Mouse (Mus musculus): ENCODE data around the gene Cpsf4l. TPM values are rescaled to one million over a fixed set of nuclear protein-coding genes. Genes with fewer than 3 reads are reported as not detected.
"Not testable (repeated sequence)": the region's sequence is repeated elsewhere in the genome, so short reads cannot be mapped to it uniquely, and the experiment has no call there.

Cpsf4l gene
- polyA plus RNA-seq, 1 experiment = not detected

DNA sequence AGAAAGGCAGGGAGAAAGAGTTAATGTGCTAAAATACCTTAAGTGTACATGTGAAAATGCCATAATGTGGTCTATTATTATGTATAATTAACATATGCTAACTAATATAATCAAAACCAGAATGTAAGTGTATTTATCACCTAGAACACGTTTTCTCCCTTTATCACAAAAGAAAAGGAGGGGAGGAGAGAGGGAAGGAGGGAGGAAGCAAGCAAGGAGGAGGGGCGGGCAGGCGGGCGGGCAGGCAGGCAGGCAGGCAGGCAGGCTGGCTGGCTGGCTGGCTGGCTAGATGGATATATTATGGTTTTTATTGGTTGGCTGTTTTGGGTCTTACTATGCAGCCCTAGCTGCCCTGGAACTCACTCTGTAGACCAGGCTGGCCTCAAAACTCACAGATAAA is 40.1 kb downstream of the Cpsf4l start:
- Histone ChIP-seq H3K9me3 (no peaks in the 10 kb centered on the region), H3K36me3 (replicated peaks; ENCODE audit: low read length) (peaks cover 90% of the 10 kb centered on the region), H3K4me3 (replicated peaks) (no peak overlapping the region), H3K27me3 (replicated peaks) (no peaks in the 10 kb centered on the region), H3K4me1 (peaks cover 60% of the 10 kb centered on the region)
- TF ChIP-seq GATA1 (IDR thresholded peaks at IDR 0.05; ENCODE audit: borderline replicate concordance, low read length) (no peak), FLI1 (IDR thresholded peaks at IDR 0.05; ENCODE audit: low read length) (no peak)

GRCm38 (mm10) chr11:113668857-113669256 is 41.0 kb downstream of the Cpsf4l start:
- no peaks in the 10 kb centered on the region for H3K27me3 ChIP-seq (replicated peaks)
- H3K36me3 ChIP-seq (replicated peaks; ENCODE audit: low read length) = peaks cover 90% of the 10 kb centered on the region
- peaks cover 63% of the 10 kb centered on the region for H3K4me1 ChIP-seq
- H3K9me3 ChIP-seq = no peaks in the 10 kb centered on the region
- H3K4me3 ChIP-seq (replicated peaks) = no peak overlapping the region
- TF ChIP-seq GATA1 (IDR thresholded peaks at IDR 0.05; ENCODE audit: borderline replicate concordance, low read length) (no peak), FLI1 (IDR thresholded peaks at IDR 0.05; ENCODE audit: low read length) (no peak)

- no peaks in the 10 kb centered on the region for H3K27me3 ChIP-seq (replicated peaks)
- H3K9me3 ChIP-seq = no peaks in the 10 kb centered on the region
- peaks cover 89% of the 10 kb centered on the region for H3K36me3 ChIP-seq (replicated peaks; ENCODE audit: low read length)
- H3K4me1 ChIP-seq = peaks cover 58% of the 10 kb centered on the region
- peak overlapping the region; percentile 12 for H3K4me3 ChIP-seq (replicated peaks)
- no peak for TF ChIP-seq GATA1 (IDR thresholded peaks at IDR 0.05; ENCODE audit: borderline replicate concordance, low read length)
- no peak for TF ChIP-seq FLI1 (IDR thresholded peaks at IDR 0.05; ENCODE audit: low read length)
Observed at GRCm38 (mm10) chr11:113667704-113668103, 42.1 kb downstream of the Cpsf4l start.

- no peaks in the 10 kb centered on the region for H3K27me3 ChIP-seq (replicated peaks)
- H3K9me3 ChIP-seq = no peaks in the 10 kb centered on the region
- peaks cover 89% of the 10 kb centered on the region for H3K36me3 ChIP-seq (replicated peaks; ENCODE audit: low read length)
- H3K4me3 ChIP-seq (replicated peaks) = peak overlapping the region; percentile 50
- H3K4me1 ChIP-seq = peaks cover 59% of the 10 kb centered on the region
- TF ChIP-seq GATA1 (IDR thresholded peaks at IDR 0.05; ENCODE audit: borderline replicate concordance, low read length) = no peak
- TF ChIP-seq FLI1 (IDR thresholded peaks at IDR 0.05; ENCODE audit: low read length) = no peak
Observed at GRCm38 (mm10) chr11:113667122-113667521, 42.7 kb downstream of the Cpsf4l start.

- Histone ChIP-seq H3K4me3 (replicated peaks) (peak overlapping the region; percentile 64), H3K27me3 (replicated peaks) (no peaks in the 10 kb centered on the region), H3K9me3 (no peaks in the 10 kb centered on the region), H3K36me3 (replicated peaks; ENCODE audit: low read length) (peaks cover 89% of the 10 kb centered on the region), H3K4me1 (peaks cover 62% of the 10 kb centered on the region)
- TF ChIP-seq FLI1 (IDR thresholded peaks at IDR 0.05; ENCODE audit: low read length) (no peak), GATA1 (IDR thresholded peaks at IDR 0.05; ENCODE audit: borderline replicate concordance, low read length) (no peak)
Observed at GRCm38 (mm10) chr11:113666648-113667047, 43.2 kb downstream of the Cpsf4l start.

DNA sequence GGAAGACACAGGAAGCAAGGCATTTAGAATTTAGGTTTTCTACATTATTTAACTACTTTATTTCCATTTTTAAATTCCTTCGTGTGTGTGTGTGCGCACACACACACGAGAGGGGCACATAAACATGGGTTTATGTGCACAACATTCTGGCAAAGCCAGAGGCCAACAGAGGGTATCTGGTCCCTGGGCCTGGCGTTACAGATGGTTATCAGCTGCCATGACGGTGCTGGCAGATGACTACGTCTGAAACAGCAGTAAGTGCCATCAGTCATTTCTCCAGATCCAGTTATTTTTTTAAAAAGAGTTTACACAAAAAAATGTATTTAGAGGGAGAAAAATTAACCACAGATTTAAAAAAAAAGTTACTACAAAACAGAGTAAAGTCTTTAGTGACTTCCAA is 43.6 kb downstream of the Cpsf4l start:
- no peaks in the 10 kb centered on the region for H3K9me3 ChIP-seq
- TF ChIP-seq GATA1 (IDR thresholded peaks at IDR 0.05; ENCODE audit: borderline replicate concordance, low read length) (no peak), FLI1 (IDR thresholded peaks at IDR 0.05; ENCODE audit: low read length) (no peak)
- no peaks in the 10 kb centered on the region for H3K27me3 ChIP-seq (replicated peaks)
- H3K4me3 ChIP-seq (replicated peaks) = no peak overlapping the region
- H3K36me3 ChIP-seq (replicated peaks; ENCODE audit: low read length) = peaks cover 89% of the 10 kb centered on the region
- peaks cover 60% of the 10 kb centered on the region for H3K4me1 ChIP-seq

DNA sequence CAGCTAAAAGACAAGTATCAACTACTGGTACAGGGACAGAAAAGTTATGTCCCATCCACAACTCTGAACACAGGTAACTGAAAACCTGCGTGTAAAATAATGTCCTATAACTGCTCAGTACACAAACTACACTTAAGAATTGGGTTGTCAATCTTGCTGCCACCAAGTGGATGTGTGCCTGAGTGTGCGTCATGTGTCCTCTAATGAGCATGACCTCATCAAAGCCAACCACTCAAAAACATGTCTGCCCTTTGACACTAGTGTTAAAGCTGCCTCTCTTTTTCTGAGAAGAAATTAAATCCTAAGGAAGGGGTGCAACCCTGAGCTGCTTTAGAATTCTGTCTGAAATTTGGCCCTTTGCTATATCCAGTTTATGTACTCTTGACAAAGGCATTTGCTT is 45.5 kb downstream of the Cpsf4l start:
- Histone ChIP-seq H3K9me3 (no peaks in the 10 kb centered on the region), H3K27me3 (replicated peaks) (no peaks in the 10 kb centered on the region), H3K4me1 (peaks cover 50% of the 10 kb centered on the region), H3K36me3 (replicated peaks; ENCODE audit: low read length) (peaks cover 93% of the 10 kb centered on the region), H3K4me3 (replicated peaks) (no peak overlapping the region)
- TF ChIP-seq FLI1 (IDR thresholded peaks at IDR 0.05; ENCODE audit: low read length) (no peak), GATA1 (IDR thresholded peaks at IDR 0.05; ENCODE audit: borderline replicate concordance, low read length) (no peak)

GRCm38 (mm10) chr11:113661835-113662351 is 47.9 kb downstream of the Cpsf4l start:
- no peak for TF ChIP-seq FLI1 (IDR thresholded peaks at IDR 0.05; ENCODE audit: low read length)
- TF ChIP-seq GATA1 (IDR thresholded peaks at IDR 0.05; ENCODE audit: borderline replicate concordance, low read length) = no peak
- H3K27me3 ChIP-seq (replicated peaks) = no peaks in the 10 kb centered on the region
- H3K9me3 ChIP-seq = no peaks in the 10 kb centered on the region
- peaks cover 30% of the 10 kb centered on the region for H3K4me1 ChIP-seq
- peaks cover 92% of the 10 kb centered on the region for H3K36me3 ChIP-seq (replicated peaks; ENCODE audit: low read length)
- no peak overlapping the region for H3K4me3 ChIP-seq (replicated peaks)

DNA sequence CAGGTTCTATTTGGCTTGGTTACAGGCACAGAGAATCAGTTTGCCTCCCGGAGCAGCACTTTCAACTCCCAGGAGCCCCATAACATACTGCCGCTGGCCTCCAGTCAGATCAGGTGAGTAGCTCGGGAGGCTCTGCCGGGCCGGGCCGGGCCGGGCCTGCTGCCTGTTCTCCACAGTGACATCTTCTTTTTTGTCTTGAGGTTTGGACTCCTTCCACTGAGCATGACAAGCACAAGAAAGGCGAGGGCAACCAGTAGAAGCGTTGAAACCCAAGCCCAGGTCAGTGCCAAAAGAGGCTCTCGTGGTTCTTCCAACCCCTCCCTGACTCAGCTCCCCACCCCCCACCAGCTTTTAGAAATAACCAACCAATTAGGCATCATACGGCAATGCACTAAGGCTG is 48.9 kb downstream of the Cpsf4l start:
- no peaks in the 10 kb centered on the region for H3K27me3 ChIP-seq (replicated peaks)
- peaks cover 24% of the 10 kb centered on the region for H3K4me1 ChIP-seq
- no peaks in the 10 kb centered on the region for H3K9me3 ChIP-seq
- no peak overlapping the region for H3K4me3 ChIP-seq (replicated peaks)
- TF ChIP-seq FLI1 (IDR thresholded peaks at IDR 0.05; ENCODE audit: low read length) (no peak), GATA1 (IDR thresholded peaks at IDR 0.05; ENCODE audit: borderline replicate concordance, low read length) (no peak)
- peaks cover 95% of the 10 kb centered on the region for H3K36me3 ChIP-seq (replicated peaks; ENCODE audit: low read length)

GRCm38 (mm10) chr11:113660213-113660612 is 49.6 kb downstream of the Cpsf4l start:
- H3K4me3 ChIP-seq (replicated peaks); H3K27me3 ChIP-seq (replicated peaks); H3K9me3 ChIP-seq: not testable (repeated sequence)
- Histone ChIP-seq H3K36me3 (replicated peaks; ENCODE audit: low read length) (peaks cover 96% of the 10 kb centered on the region), H3K4me1 (peaks cover 24% of the 10 kb centered on the region; the same call in 1 of the 2 replicates)

DNA sequence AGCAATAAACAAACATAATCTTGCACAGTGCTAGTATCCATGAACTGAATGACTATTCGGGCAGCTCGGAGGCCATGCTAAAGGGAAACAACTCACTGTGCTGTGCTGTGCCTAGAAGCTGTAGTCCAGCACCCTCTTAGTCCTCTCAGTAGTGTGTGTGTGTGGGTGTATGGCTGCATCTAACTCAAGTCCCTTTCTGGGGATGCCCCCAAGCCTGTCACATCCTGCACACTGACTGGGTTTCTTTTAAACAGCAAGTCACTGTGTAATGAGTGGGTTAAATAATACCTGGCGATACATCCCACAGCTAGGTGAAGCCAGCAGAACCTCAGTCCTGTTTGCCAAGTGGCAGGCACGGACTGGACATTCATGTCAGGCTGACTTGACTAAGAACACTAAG is 51.1 kb downstream of the Cpsf4l start:
- Histone ChIP-seq H3K36me3 (replicated peaks; ENCODE audit: low read length) (peaks cover 96% of the 10 kb centered on the region), H3K27me3 (replicated peaks) (no peaks in the 10 kb centered on the region), H3K9me3 (no peaks in the 10 kb centered on the region), H3K4me3 (replicated peaks) (no peak overlapping the region), H3K4me1 (peaks cover 18% of the 10 kb centered on the region; the same call in 1 of the 2 replicates)
- TF ChIP-seq FLI1 (IDR thresholded peaks at IDR 0.05; ENCODE audit: low read length) (no peak), GATA1 (IDR thresholded peaks at IDR 0.05; ENCODE audit: borderline replicate concordance, low read length) (no peak)
